Mouse (Mus musculus): ENCODE data around the gene Mast4.

DNA sequence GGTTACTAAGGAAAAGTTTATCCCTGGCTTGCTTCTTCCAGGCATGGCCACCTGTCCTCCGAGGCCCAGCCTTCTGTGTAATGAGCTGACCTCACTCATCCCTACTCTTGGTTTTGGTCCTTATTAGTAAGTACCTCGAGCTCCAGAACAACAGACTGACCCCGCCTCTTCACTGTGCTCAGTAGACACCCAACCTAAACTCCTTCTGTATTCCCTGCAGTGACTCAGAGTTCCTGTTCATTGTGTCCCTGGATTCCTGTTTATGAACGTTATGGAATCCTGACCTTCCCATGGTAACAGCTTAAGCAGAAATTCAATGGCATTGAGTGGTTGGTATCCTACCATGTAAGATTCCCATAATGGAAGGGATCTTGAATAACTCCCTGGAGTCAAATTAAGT, 464.8 kb downstream of the Mast4 start:
- TF ChIP-seq CTCF (IDR thresholded peaks at IDR 0.05; ENCODE audit: borderline replicate concordance, control insufficient read depth, extremely low read depth, insufficient read depth, low read length, poor library complexity) (no peak), POLR2A (IDR thresholded peaks at IDR 0.05; ENCODE audit: control insufficient read depth, extremely low read depth, insufficient read depth, low read length, poor library complexity) (no peak)

Data from thymus, adult 2 months (tissue).